Mouse (Mus musculus): ENCODE data around the gene Arsa. TPM values are rescaled to one million over a fixed set of nuclear protein-coding genes. Genes with fewer than 3 reads are reported as not detected.

Gene Arsa
- total RNA-seq, 4 experiments from 2014 or later, result 10.9 to 12.7 (median 11.8) TPM

DNA sequence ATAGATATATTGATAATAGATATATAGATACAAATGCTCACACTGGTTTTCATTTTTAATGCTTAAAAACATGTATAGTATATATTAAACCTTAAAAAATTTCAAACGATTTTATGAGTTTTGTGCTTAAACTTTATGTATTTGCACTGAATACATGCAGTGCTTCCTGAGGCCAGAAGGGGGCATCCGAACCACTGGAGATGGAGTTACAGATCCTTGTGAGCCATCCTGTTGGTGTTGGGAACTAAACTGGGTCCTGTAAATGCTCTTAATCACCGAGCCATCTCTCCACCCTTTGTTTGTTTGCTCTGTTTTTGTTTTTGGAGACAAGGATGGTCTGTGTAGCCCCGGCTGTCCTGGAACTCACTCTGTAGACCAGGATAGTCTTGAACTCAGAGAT, 17.7 kb upstream of the Arsa start:
- DNase-seq (ENCODE audit: low spot score), result no peak

DNA sequence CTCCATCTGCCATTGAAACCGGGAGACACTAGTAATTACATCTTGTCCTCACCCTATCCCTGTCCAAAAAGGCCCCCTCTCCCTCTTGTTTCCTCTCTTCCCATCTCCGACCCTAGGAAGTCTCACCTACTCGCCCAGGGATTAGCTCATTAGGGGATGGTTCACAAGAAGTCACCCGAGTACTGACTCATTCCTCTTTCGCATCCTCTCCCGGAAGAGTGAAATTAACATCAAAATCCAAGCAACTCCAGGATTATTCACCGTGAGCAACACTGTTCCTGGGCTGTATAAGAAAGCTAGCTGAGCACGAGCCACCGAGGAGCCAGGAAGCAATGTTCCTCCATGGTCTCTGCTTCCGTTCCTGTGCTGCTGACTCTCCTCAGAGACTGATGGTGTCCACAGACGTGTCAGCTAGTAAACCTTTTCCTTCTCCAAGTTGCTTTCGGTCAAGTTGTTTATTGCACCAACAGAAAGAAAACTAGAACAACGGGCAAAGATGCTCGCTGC, 11.4 kb upstream of the Arsa start:
- no peak for DNase-seq (ENCODE audit: low spot score)

DNA sequence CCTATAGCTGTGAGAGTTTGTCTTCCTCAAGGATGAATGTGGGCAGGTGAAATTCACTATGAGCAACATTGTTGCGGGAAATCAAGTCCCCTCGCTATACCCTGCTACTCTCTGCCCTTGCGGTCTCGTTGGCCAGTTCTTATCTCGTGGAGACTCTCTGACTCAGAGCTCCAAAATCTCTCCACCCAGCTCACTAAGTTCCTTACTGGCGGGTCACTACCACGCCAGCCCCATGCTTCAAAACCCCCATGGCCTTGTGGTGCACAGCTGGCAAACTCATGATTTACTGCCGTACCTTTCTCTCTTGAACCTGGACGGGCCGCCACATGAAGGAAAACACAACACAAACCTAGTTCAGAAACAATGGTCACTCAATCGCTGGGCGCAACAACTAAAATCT, 11.0 kb upstream of the Arsa start:
- no peak for DNase-seq (ENCODE audit: low spot score)

DNA sequence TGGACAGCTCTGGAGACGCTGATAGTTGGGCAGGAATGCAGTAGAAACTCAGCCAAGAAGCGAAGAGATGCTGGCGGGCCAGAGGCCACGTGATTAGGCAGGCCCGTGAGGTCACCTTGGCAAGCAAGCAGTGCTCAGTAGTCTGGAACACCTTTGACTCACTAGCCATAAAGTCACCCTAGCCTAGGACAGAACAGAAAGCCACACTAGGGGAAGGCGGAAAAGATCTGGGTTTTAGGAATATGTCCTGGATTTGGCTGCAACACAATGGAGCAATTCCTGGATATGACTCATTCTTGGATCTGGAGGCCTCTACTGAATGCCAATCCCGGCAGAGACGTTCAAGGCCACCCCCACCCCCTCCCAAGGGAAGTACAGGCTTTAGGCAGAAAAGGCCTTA, 3.4 kb upstream of the Arsa start:
- DNase-seq (ENCODE audit: low spot score), result peak; percentile 88

DNA sequence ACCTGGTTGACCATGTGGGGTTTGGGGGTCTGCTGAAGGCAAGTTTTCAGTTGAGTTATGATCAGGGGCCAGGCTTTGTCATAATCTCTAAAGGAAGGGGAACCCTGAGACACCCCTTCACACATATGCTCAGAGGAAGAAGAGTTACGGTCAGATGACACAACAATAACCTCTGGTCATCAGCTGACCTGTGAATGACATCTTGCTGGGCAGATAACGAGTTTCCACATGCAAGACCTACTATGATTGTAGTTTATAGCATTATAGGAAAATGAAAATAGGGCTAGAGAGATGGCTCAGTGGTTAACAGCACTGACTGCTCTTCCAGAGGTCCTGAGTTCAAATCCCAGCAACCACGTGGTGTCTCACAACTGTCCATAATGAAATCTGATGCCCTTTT, 1.4 kb upstream of the Arsa start:
- DNase-seq (ENCODE audit: low spot score), result no peak

DNA sequence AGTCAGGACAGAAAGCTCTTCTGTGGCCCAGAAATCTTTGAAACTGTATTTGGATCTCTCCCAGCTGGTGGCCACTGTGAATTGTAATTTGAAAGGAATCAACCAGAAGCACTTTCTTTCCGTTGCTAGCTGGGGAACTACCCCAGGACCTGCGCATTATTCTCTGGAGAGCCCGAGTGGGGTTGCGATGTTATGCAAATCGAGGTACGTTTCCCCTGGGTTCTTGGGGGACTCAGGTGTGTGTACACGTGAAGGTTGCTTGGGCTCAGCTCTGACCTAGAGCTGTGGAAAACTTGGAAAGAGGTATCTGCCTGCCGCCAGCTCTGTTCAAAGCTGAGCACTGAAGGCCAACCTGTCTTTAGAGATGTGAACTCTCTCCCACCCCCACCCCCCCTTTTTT, 581 bp upstream of the Arsa start:
- DNase-seq (ENCODE audit: low spot score), result no peak

DNA sequence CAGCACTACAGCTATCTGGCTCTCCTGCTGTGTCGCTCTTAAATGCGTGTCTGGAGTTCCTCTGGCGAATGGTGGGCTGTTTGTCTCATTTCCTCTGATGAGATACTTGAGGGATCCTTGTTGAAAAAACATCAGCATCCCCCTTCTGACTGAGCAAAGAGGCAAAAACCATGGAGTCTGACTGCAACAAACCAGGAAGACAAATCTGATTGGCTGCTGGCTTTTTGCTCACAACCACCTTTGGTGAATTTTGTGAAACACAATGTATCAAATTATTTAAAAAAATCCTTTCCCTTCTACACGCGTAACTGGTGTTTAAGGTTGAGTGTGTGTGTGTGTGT, 780 bp downstream of the Arsa start:
- no peak for DNase-seq (ENCODE audit: low spot score)

DNA sequence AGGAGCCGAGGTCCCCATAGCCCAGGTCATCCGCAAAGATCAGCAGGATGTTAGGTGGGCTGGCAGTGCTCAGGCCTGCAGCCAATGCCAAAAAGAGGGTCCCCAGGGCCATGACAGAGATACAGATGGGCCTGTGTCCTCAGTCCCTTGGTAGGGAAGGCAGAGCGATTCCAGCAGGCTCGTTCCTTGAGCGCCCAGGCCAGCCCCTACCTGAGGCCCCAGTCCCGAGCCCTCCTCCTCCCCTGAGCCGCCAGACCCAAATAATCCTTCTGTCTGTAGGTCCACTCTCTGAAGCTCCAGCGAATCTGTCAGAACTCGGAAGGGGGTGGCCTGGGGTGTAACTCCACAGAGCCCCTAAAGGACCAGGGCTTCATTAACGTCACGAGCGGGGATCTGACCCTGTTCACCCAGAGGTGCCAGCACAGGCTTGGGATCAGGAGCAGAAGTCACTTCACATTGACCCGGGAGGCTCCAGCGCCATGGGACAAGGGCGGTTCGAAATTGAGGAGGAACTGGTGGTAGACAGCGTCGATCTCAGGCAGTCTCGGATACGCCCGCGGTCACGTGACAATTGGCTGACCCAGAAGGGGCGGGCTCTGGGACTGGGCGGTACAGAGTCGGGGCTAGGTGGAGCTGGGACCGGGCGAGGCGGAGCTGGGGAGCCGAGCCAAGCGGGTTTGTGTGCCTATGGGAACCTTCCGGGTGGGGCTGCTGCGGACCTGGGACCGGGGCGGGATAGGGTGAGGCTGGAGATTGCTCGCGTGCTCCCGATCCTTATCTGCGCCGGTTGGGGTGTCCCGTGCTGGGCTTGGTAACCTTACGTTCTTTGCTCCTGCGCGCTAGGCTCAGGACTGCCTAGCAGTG, 1.4 kb downstream of the Arsa start:
- peak; percentile 96 for DNase-seq (ENCODE audit: low spot score)

DNA sequence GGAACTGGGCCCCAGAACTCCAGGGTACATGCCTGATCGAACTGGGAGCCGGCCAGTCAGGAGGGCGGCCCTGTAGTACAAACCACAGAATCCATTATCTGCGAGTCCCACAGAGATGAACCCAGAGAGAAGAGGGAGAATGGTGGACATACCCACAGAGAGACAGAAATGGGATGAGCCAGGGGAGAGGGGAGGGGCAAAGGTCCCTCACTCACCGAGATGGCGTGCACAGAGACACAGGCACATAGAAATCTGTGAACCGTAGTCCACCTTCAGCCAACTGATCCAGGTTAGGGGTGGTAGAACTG, 2.0 kb downstream of the Arsa start:
- DNase-seq (ENCODE audit: low spot score), result no peak

DNA sequence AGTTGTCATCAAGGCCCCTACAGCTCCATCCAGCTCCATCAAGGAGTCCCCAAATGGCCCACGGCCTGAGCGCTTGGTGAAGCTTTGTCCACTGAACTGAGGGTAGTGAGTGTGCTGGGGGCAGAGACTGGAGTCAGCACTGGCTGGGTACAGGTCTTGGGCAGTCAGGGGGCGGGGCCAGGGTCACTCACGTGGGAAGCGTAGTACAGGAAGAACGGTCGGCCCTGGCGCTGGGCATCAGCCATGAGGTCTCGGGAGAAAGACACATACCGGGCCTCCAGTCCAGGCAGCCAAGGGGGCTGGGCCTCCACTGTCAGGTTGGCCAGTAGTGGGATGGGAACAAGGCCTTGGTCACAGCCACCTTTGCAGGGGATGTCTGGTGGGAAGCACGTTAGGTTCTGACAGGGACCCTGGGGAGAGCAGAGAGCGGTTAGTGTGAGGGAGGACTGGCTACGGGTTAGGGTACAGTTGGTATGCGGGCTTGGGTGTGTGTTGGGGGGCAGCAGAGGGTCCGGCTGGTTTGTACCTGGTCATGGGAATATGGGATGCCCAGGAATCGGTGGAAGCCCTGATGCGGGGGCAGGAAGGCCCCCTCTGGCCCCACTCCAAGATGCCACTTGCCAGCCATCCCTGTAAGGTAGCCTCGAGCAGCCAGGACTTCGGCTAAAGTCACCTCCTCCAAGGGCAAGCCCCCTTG, 2.5 kb downstream of the Arsa start:
- DNase-seq (ENCODE audit: low spot score), result no peak

DNA sequence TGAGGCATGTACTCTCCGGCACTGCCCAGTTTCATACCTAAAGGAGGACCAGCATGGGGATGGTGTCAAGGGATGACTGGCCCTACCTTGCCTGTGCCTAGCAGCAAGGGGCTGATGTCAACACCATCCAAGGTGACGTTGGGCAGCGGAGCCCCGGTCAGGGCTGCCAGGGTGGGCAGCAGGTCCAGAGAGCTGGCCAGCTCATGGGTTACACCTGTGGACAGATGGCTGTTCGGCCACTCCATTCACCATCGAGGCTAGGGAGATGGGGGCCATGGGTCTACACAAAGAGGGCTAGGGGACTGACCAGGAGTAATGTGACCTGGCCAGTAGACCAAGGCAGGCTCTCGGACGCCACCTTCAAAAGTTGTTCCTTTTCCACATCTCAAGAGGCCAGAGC, 3.3 kb downstream of the Arsa start:
- DNase-seq (ENCODE audit: low spot score), result no peak

DNA sequence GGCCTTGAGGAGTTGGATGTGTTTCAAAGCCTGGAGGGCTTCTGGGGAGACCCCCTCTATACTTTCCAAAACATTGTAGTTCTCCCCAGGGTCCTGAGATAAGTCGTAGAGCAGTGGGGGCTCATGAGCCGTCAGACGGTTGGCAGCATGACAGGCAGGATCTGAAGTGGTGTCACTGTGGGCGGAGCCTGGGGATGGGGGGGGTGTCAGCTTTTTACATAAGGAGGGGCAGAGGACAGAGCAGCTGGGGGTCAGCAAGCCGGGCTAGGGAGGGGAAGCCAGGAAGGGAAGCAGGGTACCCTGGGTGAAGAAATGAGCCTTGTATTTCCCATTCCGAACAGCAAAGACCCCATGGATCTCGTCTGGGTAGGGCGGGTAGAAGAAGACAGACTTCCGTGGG, 3.9 kb downstream of the Arsa start:
- DNase-seq (ENCODE audit: low spot score), result no peak

DNA sequence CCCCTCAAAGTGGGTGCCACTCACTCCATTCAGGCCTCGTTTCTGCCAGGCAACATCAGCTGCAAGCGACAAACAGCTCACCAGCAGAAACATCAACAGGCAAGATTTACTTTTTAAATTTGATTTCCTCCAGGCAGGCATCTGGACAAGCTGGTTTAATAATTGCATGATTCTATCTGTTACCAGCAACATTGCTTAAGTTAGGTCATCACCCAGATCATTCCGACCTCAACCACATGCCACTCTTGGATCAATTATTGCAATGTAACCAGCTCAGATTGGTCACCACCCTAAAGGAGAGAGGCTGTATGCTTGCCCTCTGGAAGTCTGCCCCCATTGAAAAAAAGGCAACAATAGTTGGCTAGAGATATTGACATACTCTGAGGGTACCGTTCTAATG, 5.7 kb downstream of the Arsa start:
- no peak for DNase-seq (ENCODE audit: low spot score)

DNA sequence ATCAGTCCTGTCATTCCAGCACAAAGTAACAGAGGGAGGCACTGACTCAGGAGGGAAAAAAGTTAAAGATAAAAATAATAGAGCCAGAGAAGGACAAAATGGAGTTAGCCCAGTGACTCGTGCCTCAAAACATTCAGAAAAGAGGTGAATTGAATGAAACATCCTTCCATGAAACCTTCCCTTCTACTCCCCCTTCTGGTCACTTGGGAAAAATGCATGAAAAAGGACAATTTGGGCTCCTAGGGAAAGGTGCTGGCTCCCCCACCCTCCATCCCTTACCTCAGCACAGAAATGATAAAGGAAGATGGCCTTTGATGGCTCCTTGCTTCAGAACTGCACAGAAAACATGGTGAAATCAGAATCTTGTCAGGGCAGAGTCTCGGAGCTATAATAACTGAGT, 8.6 kb downstream of the Arsa start:
- no peak for DNase-seq (ENCODE audit: low spot score)

DNA sequence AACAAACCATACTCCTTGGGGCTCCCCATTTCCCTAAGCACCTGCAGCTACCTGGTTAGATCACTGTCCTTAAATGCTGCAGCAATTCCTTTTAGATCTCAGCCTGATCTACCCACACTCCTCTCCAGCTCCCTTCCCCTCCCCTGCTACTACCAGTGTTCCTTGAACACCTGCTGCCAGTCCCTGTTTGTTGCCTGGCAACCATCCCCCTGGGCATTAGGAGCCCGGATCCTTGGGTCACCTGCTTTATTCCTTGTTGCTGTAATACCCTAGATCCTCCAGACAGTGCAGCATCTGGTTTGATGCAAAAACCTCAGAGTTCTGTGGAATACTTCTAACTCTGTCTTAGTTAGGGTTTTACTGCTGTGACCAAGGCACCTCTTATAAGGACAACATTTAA, 12.2 kb downstream of the Arsa start:
- DNase-seq (ENCODE audit: low spot score), result no peak

DNA sequence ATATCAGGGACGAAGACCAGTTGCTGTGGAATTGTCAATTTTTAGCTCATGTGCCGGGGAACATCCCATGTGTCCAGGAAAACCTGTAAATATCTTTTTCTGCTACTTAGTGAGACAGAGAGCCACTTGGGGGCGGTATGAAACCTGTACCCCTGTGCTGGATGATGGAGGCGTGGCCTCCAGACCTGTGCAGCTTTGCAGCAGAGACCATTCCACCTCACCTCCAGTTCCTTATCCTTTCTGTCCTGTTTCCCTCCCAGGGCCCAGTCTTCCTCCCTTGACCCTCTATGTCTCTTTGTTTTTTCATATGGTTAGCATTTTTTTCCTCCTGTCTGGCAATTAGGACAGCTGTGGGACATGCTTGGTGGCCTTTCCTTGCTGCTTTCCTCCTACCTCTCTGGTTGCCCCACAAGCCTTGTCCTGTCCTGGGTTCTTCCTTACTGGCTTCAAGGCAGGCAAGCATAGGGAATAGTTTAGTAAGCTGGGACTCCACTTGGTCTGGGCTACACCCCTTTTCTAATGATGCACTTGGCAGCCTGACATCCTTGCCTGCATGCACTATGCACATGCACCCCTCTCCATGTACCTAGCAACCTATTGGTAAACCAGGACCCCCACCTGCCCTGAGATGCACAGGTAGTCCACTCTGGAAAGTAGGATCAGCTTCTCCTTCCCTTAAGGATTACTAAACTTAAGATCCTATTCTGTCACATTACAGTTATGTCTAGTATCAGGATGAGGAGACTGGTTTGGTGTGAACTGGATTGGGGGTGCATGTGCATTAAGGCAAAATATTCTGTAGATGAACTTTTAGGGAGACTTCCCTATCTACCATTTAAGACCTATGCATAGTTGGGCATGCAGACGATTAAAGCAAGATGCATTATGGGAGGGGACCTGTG, 13.6 kb downstream of the Arsa start:
- DNase-seq (ENCODE audit: low spot score), result no peak

DNA sequence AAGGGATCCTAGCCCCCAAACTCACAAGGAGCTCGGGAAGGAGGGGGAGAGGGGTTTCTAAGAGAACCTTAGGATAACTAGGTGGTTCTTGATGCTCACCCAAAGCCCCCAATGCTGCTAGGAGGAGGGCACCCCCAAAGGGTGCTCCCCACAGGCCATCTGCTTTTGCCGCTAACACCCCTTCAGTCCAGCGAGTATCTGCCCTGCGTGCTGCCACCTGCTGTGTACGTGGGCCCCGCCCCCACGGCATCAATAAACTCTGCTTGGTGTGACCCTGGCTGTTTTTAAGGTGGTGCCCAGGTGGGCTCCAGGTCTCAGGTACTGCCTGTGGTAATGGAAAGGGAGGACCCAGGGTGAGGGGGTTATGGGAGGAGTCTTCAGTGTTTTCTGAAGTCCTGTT, 15.0 kb downstream of the Arsa start:
- DNase-seq (ENCODE audit: low spot score), result no peak

DNA sequence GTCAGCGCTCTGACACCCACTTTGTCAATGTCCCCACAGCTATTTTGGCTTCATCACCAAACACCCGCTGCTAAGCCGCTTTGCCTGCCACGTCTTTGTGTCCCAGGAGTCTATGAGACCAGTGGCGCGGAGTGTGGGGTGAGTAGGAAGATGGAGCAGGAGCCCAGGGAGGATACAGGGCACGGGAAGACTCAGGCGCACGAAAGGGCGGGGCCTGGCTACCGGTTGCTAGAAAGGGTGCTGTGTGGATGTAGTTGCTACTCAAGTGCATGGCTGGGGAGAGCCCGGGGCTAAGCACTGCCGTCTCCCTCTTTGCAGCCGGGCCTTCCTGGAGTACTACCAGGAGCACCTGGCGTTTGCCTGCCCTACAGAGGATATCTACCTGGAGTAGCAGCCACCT, 15.9 kb downstream of the Arsa start:
- DNase-seq (ENCODE audit: low spot score), result no peak

DNA sequence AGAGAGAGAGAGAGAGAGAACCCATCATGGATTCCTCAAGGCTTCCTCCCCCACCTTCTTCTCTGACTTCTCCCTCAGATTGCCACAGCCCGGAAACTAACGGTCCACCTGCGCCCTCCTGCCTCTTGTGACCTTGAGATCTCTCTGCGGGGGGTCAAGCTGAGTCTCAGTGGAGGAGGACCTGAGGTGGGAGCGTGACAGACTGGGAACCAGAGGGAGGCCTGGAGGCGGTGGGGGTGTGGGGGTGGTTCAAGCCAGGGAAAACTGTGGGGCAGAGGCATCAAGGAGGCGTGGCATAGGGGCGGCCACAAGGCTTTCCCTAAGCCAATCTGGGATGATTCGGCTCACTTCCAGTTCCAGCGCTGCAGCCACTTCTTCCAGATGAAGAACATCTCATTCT, 16.9 kb downstream of the Arsa start:
- DNase-seq (ENCODE audit: low spot score), result no peak

DNA sequence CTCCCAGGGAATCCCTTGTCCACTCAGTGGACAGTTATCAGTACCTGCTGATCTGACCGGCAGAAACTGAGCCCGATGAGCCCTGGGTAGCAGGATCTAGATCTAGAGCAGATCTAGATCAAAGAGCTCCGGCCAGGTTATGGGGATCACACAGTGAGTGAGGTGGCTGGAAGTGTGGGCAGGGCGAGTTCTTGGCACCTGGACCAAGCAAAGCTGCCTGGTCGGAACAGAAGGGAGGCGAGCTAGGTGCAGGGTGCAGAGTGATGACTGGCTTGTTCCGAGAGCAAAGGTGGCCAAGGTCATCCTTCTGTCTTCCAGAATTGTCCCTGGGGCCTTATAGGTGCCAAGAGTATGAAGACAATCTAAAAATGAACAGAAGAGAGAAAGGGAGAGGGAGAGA, 17.4 kb downstream of the Arsa start:
- DNase-seq (ENCODE audit: low spot score), result no peak

DNA sequence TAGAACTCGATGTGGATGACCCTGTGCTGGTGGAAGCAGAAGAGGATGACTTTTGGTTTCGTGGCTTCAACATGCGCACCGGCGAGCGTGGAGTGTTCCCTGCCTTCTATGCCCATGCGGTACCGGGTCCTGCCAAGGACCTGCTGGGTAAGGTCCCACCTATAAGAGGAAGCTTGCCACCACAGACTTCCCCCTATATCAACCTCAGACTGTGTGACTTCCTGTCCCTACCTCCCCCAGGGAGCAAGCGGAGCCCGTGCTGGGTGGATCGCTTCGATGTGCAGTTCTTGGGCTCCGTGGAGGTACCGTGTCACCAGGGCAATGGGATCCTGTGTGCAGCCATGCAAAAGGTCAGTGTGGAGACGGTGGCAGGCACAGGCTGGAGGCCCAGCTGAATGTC, 18.3 kb downstream of the Arsa start:
- no peak for DNase-seq (ENCODE audit: low spot score)

DNA sequence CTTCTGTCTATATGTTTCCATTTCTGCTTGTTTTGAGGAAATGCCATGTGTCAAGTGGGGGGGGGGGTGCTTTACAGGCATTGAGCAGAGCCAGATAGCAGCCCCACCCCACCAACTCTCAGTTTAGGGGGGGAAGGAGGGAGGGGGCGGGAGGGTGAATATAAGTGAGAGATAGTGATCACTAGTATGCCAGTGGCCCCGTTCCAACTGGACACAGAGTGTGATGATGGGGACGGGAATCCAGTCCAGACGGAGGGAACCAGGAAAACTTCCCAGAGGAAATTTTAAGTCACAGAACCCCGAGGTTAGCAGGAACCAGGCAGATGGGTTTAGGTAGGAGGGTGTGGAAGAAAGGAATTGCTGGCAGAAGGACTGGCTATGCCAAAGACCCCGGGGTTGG, 21.6 kb downstream of the Arsa start:
- DNase-seq (ENCODE audit: low spot score), result no peak

DNA sequence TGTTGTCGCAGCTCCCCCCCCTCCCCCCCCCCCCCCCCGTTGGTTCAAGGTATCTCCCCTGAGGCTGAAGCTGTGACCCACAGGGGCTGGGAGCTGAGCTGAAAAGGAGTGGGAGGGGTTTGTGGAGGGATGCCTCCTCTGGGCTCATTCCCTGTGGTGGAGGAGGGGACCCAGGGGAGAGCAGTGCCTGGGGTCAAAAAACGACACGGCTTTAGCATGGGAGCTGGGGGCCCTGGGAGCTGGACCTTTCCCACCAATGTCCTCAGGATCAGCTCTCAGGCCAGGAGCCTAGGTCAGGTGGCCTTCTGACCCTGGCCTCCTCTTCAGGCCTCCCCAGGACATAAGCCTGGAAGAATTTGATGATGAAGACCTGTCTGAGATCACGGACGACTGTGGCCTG, 22.4 kb downstream of the Arsa start:
- no peak for DNase-seq (ENCODE audit: low spot score)

All from heart, adult 8-10 months (tissue).